Mouse (Mus musculus) frontal cortex, postnatal 14 days (tissue): ENCODE measurements around the gene Cd163.
"Not testable (repeated sequence)": the region's sequence is repeated elsewhere in the genome, so short reads cannot be mapped to it uniquely, and the experiment has no call there.

ENCODE experiments used
- DNase-seq, 2 experiments: peaks; one replicate each; pipeline ENCODE4 v3.0.0; 2022; ENCODE audit warnings: low spot score in 2 of 2

Gene Cd163

DNA sequence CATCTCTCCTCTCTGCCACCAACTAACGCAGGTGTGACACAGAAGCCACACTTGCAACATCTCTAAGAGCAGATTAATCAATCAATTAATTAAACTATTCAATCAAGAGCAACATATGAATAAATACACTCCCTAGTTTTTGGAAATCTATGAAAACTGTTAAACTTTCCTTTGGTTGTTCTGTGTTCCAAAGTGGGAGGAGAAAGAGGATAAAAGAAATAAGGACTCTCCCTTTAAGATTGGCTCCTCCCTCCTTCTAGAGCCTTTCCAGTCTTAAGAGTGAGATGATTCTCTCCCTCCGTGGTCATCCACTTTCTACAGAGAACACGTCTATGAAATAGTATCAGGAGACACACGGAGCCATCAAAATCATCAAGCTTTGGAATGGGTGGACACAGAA, at the start of gene Cd163:
Gene Cd163 (plus strand): TSS at position 301 of the 400 bp plus-strand sequence.
- no peak for DNase-seq

DNA sequence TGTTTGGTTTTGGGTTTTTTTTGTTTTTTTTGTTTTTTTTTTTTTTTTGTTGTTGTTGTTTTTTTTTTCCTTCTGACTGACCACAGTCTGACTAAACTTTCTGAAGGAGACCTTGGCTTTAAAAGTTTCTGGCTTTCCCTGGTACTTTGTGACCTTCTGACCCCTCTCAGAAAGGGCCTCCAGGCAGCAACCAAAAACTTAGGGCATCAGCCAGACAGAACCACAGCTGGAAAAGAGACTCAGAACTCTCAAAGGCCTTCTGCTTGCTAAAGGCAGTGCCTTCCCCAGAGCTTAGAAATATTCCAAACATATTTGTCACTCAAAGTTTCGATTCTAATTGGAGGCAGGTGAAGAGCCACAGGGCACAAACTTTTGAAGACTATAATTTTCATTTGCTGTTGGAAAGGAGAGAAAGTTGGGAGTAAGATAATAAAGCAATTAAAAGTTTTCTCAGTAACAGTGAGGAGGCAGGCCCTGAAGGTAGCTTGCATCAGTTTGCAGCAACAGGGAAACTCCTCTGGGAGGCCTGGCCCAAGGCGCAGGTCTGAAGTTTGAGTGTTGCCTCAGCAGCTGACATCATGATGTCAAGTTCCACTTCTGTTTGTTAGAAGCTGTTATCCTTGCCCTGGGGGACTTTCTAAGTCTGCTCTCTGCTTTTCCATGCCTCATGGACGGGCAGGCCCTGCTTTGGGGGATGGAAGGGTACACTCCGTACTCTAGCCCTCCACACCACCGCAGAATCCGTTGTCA, 48.6 kb upstream of the Cd163 start:
- no peak for DNase-seq

DNA sequence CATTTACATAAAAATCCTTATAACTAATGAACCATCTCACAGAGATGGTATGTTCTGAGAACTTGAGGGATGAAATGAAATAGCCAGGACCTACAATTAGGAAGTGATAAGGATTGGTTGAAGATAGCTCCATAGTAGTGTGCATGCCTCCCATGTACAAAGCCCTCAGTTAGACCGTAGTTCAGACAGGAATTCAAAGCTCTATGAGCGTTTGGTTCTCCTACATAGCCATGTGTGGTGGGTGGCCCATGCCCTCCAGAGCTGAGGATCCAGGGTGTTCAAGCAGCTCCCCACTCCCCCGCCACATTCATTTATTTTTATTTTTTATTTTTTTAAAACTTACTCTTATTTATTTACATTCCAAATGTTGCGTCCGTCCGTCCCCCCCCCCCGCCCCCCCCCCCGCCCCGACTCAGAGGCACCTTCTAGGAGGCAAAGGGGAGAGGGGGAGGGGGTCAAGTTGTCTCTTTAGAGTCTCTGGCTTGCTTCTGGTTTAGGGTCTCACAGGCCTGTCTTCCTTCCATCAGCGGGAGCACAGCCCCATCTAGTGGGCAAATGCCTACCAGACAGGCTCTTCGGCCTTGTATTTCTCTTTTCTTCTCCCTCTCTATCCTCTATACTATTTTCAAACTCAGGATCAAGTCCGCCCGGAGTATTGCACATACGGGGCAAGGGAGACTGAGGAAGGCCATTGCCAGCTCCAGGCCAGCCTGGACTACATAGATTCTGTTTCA, 44.1 kb upstream of the Cd163 start:
- peak; percentile 45 to 76 for DNase-seq

DNA sequence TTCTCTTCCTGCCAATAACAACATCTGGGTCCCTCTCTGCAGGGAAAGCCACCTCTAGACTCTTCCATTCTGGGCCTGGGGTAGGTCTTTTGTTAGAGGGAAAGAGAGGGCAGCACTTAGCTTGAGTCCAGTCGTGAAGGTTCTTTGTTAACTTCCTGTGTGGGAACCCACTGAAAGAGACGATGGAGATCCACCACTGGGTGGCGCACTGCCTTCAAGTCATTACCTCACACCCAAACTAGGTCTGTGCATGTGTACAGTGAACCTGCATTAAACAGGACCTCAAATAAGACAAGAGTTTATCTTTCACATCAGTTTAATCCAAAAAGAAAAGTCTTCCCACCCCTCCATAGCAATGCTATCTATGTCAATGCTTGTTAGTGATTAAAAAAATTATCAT, 41.8 kb upstream of the Cd163 start:
- peak; percentile 34 to 70 for DNase-seq

DNA sequence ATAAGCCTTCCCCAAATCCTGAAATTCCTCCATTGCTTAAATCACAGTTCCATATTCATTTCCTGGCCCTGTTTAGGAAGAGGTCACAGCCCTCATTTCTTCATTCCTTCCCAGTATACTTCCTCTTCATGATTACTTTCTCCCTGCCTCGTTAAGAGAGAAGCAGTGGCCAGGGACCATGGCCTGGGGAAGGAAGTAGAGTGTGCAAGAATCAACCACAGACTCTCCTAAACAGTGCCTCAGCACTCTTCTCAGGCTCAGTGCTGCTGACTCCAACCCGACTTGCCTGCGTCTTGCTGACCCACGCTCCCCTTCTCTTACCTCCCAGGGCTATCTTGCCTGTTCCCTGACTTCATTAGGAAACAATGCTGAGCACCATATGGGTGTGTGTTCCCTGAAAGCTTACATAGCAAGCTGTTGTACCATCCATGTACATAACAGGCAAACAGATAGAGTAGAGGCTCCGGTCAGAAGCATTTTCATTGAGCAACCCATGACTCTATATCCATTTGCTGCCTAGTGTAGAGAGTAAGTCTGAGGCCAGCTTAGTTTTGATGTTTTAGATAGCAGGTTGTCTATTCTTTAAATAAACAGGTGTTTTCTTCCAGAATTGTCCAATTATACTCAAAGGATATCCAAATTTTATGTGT, 31.1 kb upstream of the Cd163 start:
- no peak for DNase-seq

DNA sequence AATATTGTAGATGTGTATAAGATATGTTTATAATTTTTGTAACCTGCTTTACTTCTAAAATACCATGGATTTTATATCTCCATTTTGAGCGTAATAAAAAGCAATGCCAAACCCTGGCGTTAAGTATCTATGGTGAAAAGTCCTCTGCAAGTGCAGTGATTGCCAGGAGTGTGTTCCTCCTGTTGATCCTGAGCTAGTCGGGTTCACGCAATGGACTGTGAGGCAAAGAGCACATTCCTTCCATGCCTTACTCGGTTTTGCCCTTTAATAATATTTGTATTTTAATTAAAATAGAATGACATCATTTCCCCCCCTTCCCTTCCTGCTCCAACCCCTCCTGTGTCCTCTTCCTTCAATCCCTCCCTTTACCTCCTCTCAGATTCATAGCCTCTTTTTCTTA, 26.8 kb upstream of the Cd163 start:
- DNase-seq = no peak

DNA sequence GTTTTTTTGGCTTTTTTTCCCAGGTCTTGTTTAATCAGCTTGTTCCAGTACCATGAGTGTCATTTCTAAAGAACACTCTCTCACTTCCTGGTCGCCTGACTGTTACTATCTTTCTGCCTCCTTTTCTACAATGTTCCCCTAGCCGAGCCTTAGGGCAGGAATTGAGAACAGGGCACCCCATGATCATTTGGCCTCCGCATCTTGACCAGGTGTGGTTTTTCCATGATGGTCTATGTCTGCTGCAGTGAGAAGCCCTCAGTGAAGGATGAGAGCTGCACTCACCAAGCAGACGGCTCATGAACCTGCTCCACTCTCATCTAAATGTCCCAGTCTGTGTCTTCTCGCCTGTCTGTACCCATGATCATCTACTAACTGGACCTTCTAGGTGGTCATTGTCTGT, 26.2 kb upstream of the Cd163 start:
- no peak for DNase-seq

DNA sequence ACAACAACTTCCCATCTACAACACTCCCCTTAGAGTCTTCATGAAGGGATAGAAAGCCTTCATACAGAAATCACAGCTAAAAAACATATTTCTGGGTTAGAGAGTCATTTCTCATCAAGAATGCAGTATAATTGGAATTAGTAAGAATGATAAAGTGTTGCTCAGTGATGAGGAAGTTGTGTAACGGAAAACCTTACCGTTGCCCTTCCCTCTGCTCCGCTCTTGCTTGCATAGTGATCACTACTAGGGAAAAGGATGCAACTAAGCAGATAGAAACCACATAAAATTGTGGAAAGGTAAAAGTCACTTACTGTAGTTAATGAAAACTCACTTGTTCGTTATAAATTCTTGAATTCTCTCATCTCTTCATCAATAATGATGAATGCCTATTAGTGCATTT, 21.7 kb upstream of the Cd163 start:
- no peak for DNase-seq

DNA sequence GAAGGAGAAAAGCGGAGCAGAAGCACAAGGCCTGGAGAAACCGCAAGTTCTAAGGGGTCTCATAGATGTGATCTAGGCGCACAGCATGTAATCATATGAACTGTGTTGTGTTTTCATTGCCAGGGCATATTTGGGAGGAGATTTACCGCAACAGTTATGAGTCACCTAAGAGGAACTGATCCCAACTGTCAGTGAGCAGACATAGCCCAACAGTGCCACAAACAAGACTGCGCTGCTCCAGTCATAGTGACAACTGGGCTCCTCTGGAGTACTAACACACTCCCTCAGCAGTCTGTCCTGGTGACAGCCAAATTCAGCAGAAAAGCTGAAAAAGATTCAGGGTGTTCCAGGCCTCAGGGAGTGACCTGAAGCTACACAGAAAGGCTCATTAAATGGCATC, 7.1 kb upstream of the Cd163 start:
- not testable (repeated sequence) for DNase-seq

DNA sequence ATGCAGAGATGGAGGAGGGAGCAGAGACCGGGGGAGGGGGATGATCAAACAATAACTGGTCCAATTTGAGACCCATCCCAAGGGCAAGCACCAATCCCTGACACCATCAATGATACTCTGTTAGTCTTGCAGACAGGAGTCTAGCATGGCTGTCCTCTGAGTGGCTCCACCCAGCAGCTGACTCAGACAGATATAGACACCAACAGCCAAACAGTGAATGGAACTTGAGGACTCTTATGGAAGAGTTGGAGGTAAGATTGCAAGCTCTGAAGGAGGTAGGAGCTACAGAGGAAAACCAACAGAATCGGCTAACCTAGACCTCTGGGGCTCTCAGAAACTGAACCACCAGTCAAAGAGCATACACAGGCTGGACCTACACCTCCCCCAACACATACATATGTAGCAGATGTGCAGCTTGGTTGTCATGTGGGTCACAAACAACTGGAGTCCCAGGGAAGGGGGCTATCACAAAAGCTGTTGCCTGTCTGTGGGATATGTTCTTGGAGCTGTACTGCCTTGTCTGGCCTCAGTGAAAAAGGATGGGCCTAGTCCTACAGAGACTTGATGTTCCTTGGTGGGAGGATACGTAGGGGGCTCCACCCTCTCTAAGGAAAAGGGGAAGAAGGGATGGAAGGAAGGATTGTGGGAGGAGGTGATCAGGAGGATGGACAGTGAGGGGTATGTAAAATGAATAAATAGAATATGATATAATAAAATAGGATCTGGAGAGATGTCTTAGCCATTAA, 2.8 kb upstream of the Cd163 start:
- no peak for DNase-seq

DNA sequence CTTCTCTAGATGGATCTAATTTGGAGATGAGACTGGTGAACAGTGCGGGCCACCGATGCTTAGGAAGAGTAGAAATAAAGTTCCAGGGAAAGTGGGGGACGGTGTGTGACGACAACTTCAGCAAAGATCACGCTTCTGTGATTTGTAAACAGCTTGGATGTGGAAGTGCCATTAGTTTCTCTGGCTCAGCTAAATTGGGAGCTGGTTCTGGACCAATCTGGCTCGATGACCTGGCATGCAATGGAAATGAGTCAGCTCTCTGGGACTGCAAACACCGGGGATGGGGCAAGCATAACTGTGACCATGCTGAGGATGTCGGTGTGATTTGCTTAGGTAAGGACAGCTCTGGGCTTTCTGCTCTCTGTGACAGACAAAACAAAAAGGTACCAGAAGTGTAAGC, 4.5 kb downstream of the Cd163 start:
- no peak for DNase-seq

DNA sequence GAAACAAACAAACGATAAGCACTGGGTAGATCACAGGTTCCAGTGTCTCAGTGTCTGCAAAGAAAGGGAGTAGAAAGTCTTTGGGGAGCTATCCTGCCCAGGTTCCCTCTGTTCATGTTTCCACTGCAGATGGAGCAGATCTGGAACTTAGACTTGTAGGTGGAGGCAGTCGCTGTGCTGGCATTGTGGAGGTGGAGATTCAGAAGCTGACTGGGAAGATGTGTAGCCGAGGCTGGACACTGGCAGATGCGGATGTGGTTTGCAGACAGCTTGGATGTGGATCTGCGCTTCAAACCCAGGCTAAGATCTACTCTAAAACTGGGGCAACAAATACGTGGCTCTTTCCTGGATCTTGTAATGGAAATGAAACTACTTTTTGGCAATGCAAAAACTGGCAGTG, 7.8 kb downstream of the Cd163 start:
- no peak for DNase-seq

DNA sequence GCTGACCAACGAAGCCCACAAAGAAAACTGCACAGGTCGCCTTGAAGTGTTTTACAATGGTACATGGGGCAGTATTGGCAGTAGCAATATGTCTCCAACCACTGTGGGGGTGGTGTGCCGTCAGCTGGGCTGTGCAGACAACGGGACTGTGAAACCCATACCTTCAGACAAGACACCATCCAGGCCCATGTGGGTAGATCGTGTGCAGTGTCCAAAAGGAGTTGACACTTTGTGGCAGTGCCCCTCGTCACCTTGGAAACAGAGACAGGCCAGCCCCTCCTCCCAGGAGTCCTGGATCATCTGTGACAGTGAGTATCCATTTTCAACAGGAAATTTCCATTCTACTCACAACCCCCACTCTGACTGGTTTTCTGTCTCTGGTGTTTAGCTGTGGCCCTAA, 15.9 kb downstream of the Cd163 start:
- no peak for DNase-seq

DNA sequence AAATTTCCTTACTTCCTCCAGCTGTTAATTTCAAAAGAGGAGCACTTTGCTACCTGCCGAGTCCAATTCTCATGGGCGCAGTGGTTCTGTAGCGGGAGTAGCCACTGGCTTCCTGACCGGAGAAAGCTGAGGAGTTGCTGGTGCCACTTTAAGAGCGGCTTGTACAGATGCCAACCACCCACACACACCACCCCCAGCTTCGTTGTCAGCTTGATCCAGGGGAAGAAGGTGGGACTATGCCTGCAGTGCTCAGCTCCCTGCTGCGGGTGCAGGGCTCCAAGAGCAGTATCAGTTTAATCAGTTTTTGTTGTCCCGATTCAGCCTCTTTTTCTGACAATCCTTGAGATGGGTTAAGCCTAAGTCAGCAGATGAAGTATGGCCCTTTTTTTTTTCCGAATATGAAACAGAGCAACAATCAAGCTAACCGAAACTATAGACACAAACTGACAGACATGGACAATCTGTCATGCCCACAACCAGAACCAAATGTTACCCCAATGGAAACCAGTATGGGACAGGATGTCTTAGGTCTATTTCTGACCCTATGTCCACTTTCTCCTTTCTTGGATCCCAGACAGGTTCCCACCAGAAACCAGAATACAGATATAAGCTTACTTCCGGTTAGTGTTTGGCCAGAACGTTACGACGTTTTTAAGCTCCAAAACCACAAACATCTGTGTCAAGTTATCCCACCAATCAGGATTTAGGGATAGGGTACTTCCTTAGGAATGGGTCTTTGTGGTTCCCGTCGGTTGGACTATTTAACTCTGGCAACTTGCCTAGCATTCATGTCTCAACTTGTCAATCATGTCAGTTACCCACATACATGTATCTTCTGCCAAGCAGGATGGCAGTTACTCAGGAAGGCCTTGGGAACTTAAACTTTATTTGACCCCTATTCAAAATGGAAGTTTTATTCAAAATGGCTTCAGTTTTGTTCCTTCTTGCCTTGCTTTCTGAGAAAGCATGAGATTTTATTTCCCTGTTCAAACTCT, 17.3 kb downstream of the Cd163 start:
- peak in 1 of 2 experiments; percentile 25 for DNase-seq

DNA sequence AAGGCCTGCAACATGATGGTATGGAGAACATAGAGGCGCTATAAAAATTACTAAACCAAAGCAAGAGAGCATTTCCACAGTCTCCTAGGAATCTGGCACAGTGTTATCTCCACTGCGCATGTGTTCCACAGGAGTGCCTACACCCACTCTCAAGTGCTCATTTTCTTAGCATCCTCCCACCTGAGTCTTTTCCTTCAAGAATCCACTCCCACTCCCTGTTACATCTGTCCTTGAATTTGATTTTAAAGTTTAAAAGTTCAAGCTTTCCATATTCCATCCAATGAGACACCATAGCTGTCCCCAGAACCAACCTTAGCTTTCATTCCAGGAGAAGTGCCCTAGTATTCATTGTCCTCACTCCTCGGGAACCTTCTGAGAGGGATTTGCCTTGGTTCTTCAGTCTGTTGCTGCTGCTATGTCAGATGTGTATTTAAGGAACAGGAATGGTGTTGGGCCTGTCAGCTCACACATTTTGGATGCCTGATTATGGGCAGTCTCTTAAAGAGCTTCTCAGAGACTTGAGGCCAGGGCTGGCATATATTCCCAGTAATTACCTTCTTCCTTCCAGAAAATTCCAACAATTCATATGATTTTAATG, 24.0 kb downstream of the Cd163 start:
- DNase-seq = no peak

DNA sequence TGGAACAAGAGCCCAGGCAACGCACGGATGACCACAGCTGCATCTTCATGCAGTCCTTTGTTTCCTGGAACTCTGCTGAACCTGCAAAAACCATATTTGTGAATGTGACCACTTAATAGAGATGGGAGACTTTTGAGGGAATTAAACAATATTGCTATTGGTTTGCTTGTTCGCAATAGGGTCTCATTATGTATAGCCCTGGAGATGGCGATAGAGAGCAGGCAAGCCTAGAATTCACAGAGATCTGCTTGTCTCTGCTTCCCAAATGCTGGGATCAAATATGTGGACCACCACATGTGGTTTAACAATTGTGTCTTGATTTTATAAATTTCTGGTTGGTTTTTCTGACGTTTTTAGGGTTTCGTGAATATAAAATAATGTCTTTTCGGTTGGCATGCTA, 25.2 kb downstream of the Cd163 start:
- DNase-seq = no peak

DNA sequence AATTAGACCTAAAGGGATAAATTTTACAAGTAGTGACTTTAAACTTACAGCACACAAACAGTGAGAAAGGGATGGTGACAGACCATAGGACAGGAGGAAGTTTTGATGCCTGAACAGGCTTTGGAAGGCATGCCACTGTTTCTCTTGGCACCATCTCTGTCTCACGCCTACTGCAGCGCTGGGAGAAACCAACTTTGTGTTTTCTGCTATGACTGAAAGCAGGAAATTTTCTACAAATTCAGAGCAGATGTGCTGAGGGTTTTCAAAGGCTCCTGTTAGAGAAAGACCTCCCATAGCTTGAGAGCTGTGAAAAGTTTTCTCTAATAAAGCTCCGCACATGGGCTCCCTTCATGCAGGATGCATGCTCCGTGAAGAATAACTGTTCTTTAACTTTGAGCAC, 40.6 kb downstream of the Cd163 start:
- DNase-seq = no peak

DNA sequence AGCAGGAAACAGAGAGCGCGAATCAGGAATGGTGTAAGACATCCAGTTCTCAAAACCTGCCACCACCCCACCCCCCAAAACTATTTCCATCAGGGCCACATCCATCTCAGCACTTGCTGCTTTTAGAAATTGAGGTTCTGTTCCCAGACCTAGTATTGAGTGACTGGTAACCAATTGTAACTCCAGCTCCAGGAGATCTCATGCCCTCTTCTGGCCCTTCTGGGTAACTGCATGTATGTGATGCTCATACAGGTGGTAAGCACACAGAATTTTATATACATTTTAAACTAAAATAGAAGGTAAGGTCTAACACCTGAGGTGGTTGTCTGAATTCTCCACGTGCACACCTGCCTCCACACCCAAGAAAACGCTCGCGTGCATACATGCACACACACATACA, 42.2 kb downstream of the Cd163 start:
- no peak for DNase-seq

DNA sequence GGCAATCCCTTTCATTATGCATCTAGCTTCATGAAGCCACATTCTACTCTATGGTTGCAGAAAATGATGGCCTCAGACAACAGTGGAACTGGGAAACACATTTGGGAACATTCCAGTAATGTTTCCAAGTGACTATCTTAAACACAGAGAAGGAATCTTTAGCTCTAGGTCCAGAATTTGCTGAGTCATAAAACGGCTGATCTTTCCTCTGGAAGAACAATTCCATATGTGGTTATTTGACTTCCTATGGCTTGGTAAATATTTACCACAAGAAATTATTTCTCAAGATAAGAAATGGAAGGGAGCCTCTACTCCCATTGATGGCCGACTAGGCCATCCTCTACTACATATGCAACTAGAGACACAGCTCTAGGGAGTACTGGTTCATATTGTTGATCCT, 48.8 kb downstream of the Cd163 start:
- DNase-seq = no peak

DNA sequence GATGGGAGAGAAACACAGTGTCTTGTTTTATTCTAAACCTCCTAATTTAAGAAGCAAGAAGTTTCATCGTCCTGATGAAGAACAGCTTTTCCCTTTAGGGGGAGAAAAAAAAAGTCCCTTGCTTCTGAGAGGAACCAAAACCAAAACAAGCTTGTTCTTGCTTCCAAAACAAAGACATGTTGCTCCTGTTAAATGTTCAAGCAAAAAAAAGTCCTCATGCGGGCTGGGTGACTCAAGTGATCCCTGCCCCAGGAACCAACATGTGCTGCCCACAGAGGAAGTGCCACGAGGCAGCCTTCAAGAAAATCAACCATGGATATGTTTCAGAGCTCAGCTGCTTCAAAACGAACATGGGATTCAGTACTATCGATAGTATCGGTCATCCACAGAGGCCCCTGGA, 54.5 kb downstream of the Cd163 start:
- no peak for DNase-seq

DNA sequence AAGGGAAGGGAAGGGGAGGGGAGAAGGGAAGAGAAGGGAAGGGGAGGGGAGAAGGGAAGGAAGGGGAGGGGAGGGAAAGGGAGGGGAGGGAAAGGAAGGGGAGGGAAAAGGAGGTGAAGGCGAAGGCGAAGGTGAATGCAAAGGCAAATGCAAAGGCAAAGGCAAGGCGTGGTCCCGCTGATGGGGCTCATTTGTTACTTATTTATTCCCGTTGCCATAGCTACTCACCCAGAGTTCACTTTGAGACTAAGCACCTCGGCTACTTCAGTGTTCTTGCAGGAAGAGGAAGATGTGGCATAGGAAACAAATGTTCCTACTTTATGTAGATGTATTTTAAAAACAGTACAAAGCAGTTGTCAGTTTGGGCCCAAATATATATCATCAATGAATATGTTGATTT, 56.1 kb downstream of the Cd163 start:
- no peak for DNase-seq
